Mouse (Mus musculus) embryonic fibroblast, embryonic 13.5 days (primary cell): ENCODE measurements around the gene Cep19.

Source experiments
- CTCF ChIP-seq: IDR thresholded peaks from 2 replicates; pipeline ENCODE4 v1.5.1; 2011; ENCODE audit warnings: mild to moderate bottlenecking, control low read depth, low read length, moderate library complexity, borderline replicate concordance; ENCODE audit not compliant: insufficient read depth
- POLR2A ChIP-seq: IDR thresholded peaks from 2 replicates; pipeline ENCODE4 v1.6.1; 2011; ENCODE audit warnings: low read depth, mild to moderate bottlenecking, control low read depth, low read length, moderate library complexity

DNA sequence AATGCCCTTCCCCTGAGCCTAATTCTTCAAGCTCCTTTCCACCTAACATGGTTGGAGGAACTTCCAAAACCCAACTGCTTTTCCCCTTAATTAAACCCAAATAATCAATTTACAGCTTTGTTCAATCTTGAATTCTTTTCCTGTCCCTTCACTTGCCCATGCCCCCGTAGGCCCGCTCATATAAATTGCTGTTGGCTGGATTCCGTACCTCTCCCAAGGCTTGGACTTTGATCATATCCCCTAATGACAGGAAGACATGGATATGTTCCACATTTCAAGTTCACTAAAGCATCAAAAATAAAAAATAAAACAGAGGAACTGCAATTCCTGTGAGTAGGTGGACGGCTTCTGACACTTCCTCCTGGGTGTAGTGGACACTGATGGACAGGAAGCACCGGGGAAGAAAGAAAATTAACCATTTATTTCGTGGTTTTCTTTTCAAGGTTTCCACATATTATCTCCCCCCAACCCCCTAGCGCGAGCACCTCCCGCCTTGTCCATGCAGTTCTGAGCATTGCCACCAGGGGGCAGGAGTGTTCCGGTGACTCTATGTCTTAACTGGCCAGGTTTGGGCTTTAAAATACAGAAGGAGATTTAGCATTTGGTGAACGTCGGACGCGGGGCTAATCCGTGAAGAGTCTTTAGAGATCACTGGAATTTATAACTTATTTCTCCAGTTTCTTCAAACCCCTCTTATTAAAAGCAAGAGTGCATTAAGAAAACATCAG, 15.5 kb downstream of the Cep19 start:
- TF ChIP-seq CTCF (peak; percentile 86), POLR2A (no peak)
